Mouse (Mus musculus): ENCODE measurements around the gene Wdr89. TPM values are rescaled to one million over a fixed set of nuclear protein-coding genes. Genes with fewer than 3 reads are reported as not detected.
"Not testable (repeated sequence)": the region's sequence is repeated elsewhere in the genome, so short reads cannot be mapped to it uniquely, and the experiment has no call there.

Gene Wdr89
- total RNA-seq (2014; rRNA removed) (3.8 and 4.8 TPM in 2 replicates), polyA plus RNA-seq (2015; fragmentation: Nextera tagmentation; extraction: Ambion mirVana) (3.1 and 4.9 TPM in 2 replicates)

DNA sequence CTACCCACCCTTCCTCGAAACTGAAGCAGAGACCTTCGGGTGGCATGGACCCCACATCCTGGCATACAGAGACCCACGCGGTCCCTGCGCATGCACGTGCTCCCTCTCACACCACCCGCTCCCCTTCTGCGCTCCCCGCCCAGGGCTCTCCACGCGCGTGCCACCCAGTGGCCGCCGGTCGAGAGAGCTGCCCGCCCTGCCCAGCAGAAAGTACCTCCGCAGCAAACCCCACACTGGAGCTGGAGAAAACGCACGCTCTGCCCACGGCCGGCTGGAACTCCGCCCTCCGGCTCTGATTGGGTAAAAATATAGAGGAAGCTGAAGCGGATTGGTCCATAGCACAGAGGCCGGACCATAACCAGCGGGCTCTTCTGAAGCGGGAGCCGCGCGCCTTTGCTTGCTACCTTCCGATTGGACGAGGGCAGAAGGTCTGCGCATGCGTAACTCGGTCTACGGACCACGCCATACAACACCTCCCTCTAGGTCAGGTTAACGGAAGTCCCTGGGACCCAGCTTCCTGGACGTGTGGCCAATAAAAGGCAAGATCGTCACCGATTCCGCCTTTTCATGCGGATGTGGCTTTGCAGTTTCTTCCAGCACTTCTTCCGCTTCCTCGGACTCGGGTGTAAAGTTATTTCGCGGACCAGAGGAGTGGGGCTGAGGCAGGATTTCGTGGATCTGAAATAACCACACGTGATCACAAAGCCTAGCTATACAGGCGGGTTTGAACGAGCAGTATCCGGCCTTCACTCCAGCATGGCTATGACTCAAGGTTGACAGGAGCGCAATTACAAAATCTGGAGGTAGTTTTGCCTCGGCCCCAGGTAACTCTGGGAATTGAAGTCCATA, at the start of gene Wdr89:
Gene Wdr89, minus strand, starts transcription at position 280 of the 849 bp plus-strand sequence.
- H3K9me3 ChIP-seq (ENCODE audit: low read length), result no peaks in the 10 kb centered on the region
- H3K36me3 ChIP-seq (ENCODE audit: insufficient read depth), result no peaks in the 10 kb centered on the region
- H3K4me3 ChIP-seq (ENCODE audit: low read depth, low read length), result peak within 1 kb of the TSS; percentile 69
- TF ChIP-seq CTCF (IDR thresholded peaks at IDR 0.05; ENCODE audit: low read depth), result peak; percentile 59
- peak within 1 kb of the TSS; percentile 79 for H3K27ac ChIP-seq (ENCODE audit: low read depth, low read length)
- peaks cover 11% of the 10 kb centered on the region for H3K4me1 ChIP-seq (ENCODE audit: insufficient read depth)
- H3K9ac ChIP-seq, result peak within 1 kb of the TSS; percentile 56
- under 1% methylated on average over 55 of the region's 55 CpGs for WGBS
- ATAC-seq (peak; percentile 98), DNase-seq (peak; percentile 100)
- no peaks in the 10 kb centered on the region for H3K27me3 ChIP-seq (ENCODE audit: insufficient read depth, low read length)
- peak within 1 kb of the TSS; percentile 83 for H3K4me2 ChIP-seq (ENCODE audit: low read depth)

DNA sequence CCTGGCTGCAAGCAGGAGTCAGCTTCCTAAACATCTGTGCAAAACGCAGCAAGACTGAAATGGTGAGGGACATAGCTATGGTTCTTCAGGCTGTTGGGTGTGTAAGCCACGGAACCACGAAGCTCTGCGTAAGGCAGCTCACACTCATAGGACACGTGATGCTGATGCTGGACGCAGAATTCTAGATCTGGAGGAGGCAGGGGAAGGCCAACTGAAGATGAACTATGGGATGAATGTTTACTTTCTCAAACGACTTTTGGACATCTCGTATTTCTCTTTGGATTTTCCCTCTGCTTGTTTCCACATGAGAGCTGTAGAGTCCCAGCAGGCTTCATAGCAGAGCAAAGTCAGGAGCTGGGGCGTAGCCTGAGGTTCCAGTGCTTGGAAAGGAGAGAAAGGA, 44.3 kb upstream of the Wdr89 start:
- WGBS, result 94% methylated on average over 9 of the region's 9 CpGs
- Histone ChIP-seq H3K9ac (no peak overlapping the region), H3K36me3 (ENCODE audit: insufficient read depth) (peaks cover 5% of the 10 kb centered on the region; the same call in 1 of the 2 replicates), H3K27me3 (ENCODE audit: insufficient read depth, low read length) (no peaks in the 10 kb centered on the region), H3K27ac (ENCODE audit: low read depth, low read length) (no peak overlapping the region), H3K4me2 (ENCODE audit: low read depth) (no peak overlapping the region), H3K4me1 (ENCODE audit: insufficient read depth) (no peaks in the 10 kb centered on the region), H3K9me3 (ENCODE audit: low read length) (no peaks in the 10 kb centered on the region), H3K4me3 (ENCODE audit: low read depth, low read length) (no peak overlapping the region)
- no peak for DNase-seq
- ATAC-seq, result no peak
- no peak for TF ChIP-seq CTCF (IDR thresholded peaks at IDR 0.05; ENCODE audit: low read depth)

DNA sequence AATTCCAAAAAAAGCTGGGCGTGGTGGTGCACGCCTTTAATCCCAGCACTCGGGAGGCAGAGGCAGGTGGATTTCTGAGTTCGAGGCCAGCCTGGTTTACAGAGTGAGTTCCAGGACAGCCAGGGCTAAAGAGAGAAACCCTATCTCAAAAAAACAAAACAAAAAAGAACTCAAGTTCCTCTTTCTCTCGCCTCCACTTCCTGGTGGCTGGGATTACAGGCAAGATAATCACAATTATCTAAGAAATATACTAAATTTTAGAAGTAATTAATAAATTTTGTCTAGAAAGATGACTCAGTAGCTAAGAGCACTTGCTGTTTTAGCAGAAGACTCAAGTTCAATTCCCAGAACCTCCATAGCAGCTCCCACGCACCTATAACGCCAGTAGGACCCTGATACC, 43.6 kb upstream of the Wdr89 start:
- not testable (repeated sequence) for H3K4me1 ChIP-seq (ENCODE audit: insufficient read depth); H3K27ac ChIP-seq (ENCODE audit: low read depth, low read length); DNase-seq; H3K4me2 ChIP-seq (ENCODE audit: low read depth); H3K4me3 ChIP-seq (ENCODE audit: low read depth, low read length); H3K9me3 ChIP-seq (ENCODE audit: low read length); H3K27me3 ChIP-seq (ENCODE audit: insufficient read depth, low read length); H3K36me3 ChIP-seq (ENCODE audit: insufficient read depth); ATAC-seq; H3K9ac ChIP-seq
- 91% methylated on average over 7 of the region's 7 CpGs for WGBS

DNA sequence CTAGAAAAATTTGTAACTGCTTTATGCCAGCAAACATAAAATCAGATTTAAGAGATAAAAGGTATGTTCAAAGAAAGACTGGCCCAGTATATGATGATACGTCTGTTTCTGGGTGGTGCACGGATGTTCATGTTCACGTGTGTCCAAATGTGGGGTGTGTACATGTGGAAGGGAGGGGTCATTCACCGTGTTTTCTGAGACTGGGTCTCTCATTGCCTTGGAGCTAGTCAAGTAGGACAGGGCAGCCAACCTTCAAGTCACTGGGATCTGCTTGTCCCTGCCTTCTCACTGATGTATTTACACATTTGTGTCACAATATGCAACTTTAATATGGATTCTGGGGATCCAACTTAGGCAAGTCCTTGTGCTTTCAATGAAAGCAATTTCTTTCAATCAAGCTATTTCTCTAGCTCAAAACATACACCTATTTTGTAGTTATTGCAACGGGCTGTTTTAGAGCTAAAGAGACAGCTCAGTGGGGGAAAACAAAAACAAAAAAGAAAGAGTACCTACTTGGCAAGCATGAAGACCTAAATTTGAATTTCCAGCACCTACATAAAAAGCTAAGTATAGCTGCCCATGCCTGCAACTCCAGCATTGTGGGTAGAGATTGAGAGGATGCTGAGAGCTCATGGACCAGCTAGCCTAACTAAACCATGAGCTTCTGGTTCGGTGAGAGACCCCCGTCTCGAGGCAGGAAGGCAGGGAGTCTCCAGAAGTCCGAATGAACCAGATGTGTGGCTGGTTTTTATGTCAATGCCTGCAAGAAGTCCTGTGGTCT, 41.4 kb upstream of the Wdr89 start:
- ATAC-seq, result no peak
- H3K36me3 ChIP-seq (ENCODE audit: insufficient read depth), result no peaks in the 10 kb centered on the region
- H3K4me3 ChIP-seq (ENCODE audit: low read depth, low read length), result no peak overlapping the region
- no peak overlapping the region for H3K4me2 ChIP-seq (ENCODE audit: low read depth)
- WGBS, result 90% methylated on average over 9 of the region's 9 CpGs
- TF ChIP-seq CTCF (IDR thresholded peaks at IDR 0.05; ENCODE audit: low read depth), result no peak
- no peak for DNase-seq
- H3K9ac ChIP-seq, result no peak overlapping the region
- H3K27ac ChIP-seq (ENCODE audit: low read depth, low read length), result no peak overlapping the region
- no peaks in the 10 kb centered on the region for H3K27me3 ChIP-seq (ENCODE audit: insufficient read depth, low read length)
- H3K4me1 ChIP-seq (ENCODE audit: insufficient read depth), result no peaks in the 10 kb centered on the region
- no peaks in the 10 kb centered on the region for H3K9me3 ChIP-seq (ENCODE audit: low read length)

DNA sequence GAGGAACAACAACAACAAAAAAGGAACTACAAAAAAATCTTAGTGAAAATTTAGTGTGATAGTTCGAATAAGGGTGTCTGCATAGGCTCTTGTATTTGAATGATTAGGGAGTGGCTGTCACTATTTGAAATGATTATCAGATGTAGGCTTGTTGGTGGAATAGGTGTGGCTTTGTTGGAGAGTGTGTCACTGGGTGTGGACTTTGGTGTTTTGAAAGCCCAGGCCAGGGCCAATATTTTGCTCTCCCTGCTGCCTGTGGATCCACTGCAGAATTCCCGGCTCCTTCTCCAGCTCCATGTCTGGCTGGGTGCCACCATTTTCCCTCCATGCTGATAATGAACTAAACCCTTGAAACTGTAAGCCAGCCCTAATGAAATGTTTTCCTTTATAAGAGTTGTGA, 40.2 kb upstream of the Wdr89 start:
- TF ChIP-seq CTCF (IDR thresholded peaks at IDR 0.05; ENCODE audit: low read depth), result no peak
- Histone ChIP-seq H3K4me2 (ENCODE audit: low read depth) (no peak overlapping the region), H3K4me1 (ENCODE audit: insufficient read depth) (no peaks in the 10 kb centered on the region), H3K36me3 (ENCODE audit: insufficient read depth) (no peaks in the 10 kb centered on the region), H3K4me3 (ENCODE audit: low read depth, low read length) (no peak overlapping the region), H3K27ac (ENCODE audit: low read depth, low read length) (no peak overlapping the region), H3K27me3 (ENCODE audit: insufficient read depth, low read length) (no peaks in the 10 kb centered on the region), H3K9me3 (ENCODE audit: low read length) (no peaks in the 10 kb centered on the region), H3K9ac (no peak overlapping the region)
- ATAC-seq, result no peak
- 84% methylated on average over 2 of the region's 2 CpGs for WGBS
- DNase-seq, result no peak

DNA sequence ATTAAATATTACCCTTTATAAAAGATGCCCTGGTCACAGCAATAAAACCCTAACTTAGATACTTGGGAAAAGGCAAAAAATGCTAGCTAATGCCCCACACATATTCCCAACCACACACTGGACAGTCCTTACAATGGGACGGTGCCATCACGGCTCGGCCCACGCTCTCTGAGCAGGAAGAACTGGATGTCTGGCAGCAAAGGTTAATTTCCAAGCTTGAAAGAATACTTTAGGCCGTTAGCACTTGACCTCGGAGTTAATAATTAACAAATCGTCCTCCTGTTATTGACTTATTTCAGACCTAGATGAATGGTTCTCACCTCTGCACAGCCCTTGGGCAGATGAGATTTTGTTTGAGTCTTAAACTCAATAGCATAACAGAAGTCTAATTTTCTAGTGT, 37.3 kb upstream of the Wdr89 start:
- WGBS, result 91% methylated on average over 7 of the region's 7 CpGs
- no peaks in the 10 kb centered on the region for H3K4me1 ChIP-seq (ENCODE audit: insufficient read depth)
- no peak for TF ChIP-seq CTCF (IDR thresholded peaks at IDR 0.05; ENCODE audit: low read depth)
- no peak for ATAC-seq
- H3K4me3 ChIP-seq (ENCODE audit: low read depth, low read length), result no peak overlapping the region
- H3K4me2 ChIP-seq (ENCODE audit: low read depth), result no peak overlapping the region
- no peak overlapping the region for H3K9ac ChIP-seq
- no peak overlapping the region for H3K27ac ChIP-seq (ENCODE audit: low read depth, low read length)
- no peaks in the 10 kb centered on the region for H3K36me3 ChIP-seq (ENCODE audit: insufficient read depth)
- no peaks in the 10 kb centered on the region for H3K9me3 ChIP-seq (ENCODE audit: low read length)
- DNase-seq, result no peak
- no peaks in the 10 kb centered on the region for H3K27me3 ChIP-seq (ENCODE audit: insufficient read depth, low read length)

DNA sequence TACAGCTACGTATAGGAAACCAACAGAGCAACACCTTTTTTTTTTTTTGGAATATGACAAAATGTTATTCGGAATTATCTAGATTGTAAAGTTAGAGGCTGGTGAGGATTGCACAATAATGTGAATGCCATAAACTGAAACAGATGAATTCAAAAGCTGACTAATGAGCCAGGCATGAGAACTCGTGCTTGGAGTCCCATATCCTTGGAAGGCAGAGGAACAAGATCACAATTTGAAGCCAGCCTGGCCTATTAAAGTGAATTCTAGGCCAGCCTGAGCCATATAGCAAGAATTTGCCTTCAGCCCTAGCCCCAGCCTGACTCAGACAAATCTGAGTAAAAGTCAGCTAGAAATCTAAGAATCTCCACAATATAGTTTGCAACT, 33.4 kb upstream of the Wdr89 start:
- Histone ChIP-seq H3K4me3 (ENCODE audit: low read depth, low read length) (no peak overlapping the region), H3K36me3 (ENCODE audit: insufficient read depth) (no peaks in the 10 kb centered on the region), H3K27me3 (ENCODE audit: insufficient read depth, low read length) (no peaks in the 10 kb centered on the region), H3K4me1 (ENCODE audit: insufficient read depth) (no peaks in the 10 kb centered on the region), H3K4me2 (ENCODE audit: low read depth) (no peak overlapping the region), H3K9me3 (ENCODE audit: low read length) (no peaks in the 10 kb centered on the region), H3K27ac (ENCODE audit: low read depth, low read length) (no peak overlapping the region), H3K9ac (no peak overlapping the region)
- ATAC-seq (no peak), DNase-seq (no peak)
- WGBS, result 80% methylated on average over 3 of the region's 3 CpGs
- TF ChIP-seq CTCF (IDR thresholded peaks at IDR 0.05; ENCODE audit: low read depth), result no peak
